Mouse (Mus musculus) embryonic fibroblast, embryonic 13.5 days (primary cell): Measurements from ENCODE around the gene 1700017B05Rik. TPM values are rescaled to one million over a fixed set of nuclear protein-coding genes. Genes with fewer than 3 reads are reported as not detected.

Source experiments
- H3K27ac ChIP-seq: 2 replicates; pipeline ENCODE4 v1.5.1; 2012; ENCODE audit warnings: low read length, control low read depth, inconsistent platforms; ENCODE audit not compliant: insufficient read depth
- H3K4me1 ChIP-seq: 2 replicates; pipeline ENCODE4 v1.6.1; 2011; ENCODE audit warnings: low read length; ENCODE audit not compliant: control insufficient read depth, insufficient read depth
- H3K4me3 ChIP-seq: 2 replicates; pipeline ENCODE4 v1.5.1; 2011; ENCODE audit warnings: mild to moderate bottlenecking, control low read depth, low read length; ENCODE audit not compliant: insufficient read depth
- CTCF ChIP-seq: IDR thresholded peaks from 2 replicates; pipeline ENCODE4 v1.5.1; 2011; ENCODE audit warnings: mild to moderate bottlenecking, control low read depth, low read length, moderate library complexity, borderline replicate concordance; ENCODE audit not compliant: insufficient read depth
- POLR2A ChIP-seq: IDR thresholded peaks from 2 replicates; pipeline ENCODE4 v1.6.1; 2011; ENCODE audit warnings: low read depth, mild to moderate bottlenecking, control low read depth, low read length, moderate library complexity
- polyA plus RNA-seq: library from polyadenylated mRNA; stranded (reverse); fragments of >200 nt; gene quantifications from 2 replicates; pipeline ENCODE4 v1.2.4, GENCODE M21; 2011; ENCODE audit warnings: low read depth; ENCODE audit not compliant: missing spikeins, insufficient read length

Gene 1700017B05Rik
- polyA plus RNA-seq, 1 experiment, result 36.6 TPM

GRCm38 (mm10) chr9:57296277-57296676 lies 33.9 kb upstream of the 1700017B05Rik start:
- Histone ChIP-seq H3K27ac (no peak overlapping the region), H3K4me1 (no peaks in the 10 kb centered on the region), H3K4me3 (no peak overlapping the region)
- no peak for TF ChIP-seq POLR2A
- TF ChIP-seq CTCF, result no peak

- no peak for TF ChIP-seq POLR2A
- no peak for TF ChIP-seq CTCF
- H3K4me3 ChIP-seq, result no peak overlapping the region
- H3K4me1 ChIP-seq, result no peaks in the 10 kb centered on the region
- no peak overlapping the region for H3K27ac ChIP-seq
These were observed 33.3 kb upstream of the 1700017B05Rik start for GRCm38 (mm10) chr9:57295666-57296065.

DNA sequence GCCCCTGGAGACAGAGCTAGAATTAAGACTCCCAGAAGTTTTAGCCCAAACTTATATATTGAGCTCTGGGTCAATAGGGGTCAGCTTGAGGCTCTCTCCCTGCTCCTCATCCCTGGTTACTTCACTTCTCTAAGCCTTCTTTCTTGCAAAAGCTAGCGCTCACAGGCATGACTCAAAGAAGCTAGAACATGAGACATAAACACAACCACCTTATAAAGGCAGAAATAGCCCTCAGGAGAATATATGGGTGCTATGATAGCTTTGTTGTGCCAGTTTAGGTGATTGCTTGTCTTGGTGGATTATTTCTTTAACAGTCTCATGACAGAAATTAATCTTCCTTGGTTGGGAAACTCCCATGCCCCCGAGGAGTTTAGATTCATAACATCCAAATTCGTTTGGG lies 32.5 kb upstream of the 1700017B05Rik start:
- H3K4me3 ChIP-seq, result no peak overlapping the region
- no peaks in the 10 kb centered on the region for H3K4me1 ChIP-seq
- TF ChIP-seq CTCF (no peak), POLR2A (no peak)
- H3K27ac ChIP-seq, result no peak overlapping the region

DNA sequence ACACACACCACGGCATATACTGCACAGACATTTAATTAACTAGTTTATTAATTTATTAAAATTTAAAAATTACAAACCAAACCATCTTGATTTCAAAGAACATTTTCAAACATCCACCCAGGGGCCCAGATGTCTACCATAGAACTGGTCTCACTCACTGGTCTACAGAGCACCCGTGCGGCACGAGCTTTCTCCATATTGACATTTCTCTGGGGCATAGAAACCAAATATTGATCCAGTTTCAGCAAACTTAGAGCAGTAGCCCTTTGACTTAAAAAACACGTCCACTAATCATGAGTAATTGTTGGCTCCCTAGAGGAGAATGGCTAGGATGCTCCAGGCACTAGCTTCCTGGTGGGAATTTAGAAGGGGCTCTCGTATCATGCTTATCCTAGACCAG lies 24.8 kb upstream of the 1700017B05Rik start:
- Histone ChIP-seq H3K4me3 (no peak overlapping the region), H3K27ac (no peak overlapping the region), H3K4me1 (no peaks in the 10 kb centered on the region)
- TF ChIP-seq POLR2A (no peak), CTCF (no peak)

DNA sequence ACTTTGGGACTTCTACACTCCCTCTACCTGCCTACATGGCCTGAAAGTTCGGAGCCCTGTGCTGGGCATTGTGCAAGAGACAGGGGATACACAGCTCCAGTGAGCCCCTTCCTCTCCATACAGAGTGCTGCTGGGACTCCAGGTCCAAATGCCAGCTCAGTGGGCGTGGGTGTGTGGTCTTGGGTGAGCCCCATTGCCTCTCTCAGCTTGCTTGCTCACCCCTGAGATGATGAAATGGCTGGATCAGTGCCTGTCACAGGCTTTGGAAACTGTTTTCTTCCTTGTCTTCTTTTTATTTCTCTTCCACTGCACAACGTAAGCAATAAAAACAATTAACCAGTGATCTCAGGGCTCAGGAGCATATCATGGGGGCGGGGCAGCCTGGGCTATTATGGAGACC lies 20.9 kb upstream of the 1700017B05Rik start:
- H3K4me1 ChIP-seq, result no peaks in the 10 kb centered on the region; the same call in 1 of the 2 replicates
- TF ChIP-seq CTCF (no peak), POLR2A (no peak)
- no peak overlapping the region for H3K4me3 ChIP-seq
- H3K27ac ChIP-seq, result no peak overlapping the region

- Histone ChIP-seq H3K27ac (no peak overlapping the region), H3K4me1 (no peaks in the 10 kb centered on the region; the same call in 1 of the 2 replicates), H3K4me3 (no peak overlapping the region)
- no peak for TF ChIP-seq POLR2A
- TF ChIP-seq CTCF, result no peak
These were observed 20.3 kb upstream of the 1700017B05Rik start for GRCm38 (mm10) chr9:57282686-57283085.

GRCm38 (mm10) chr9:57281549-57281948 lies 19.1 kb upstream of the 1700017B05Rik start:
- Histone ChIP-seq H3K4me1 (no peaks in the 10 kb centered on the region; the same call in 1 of the 2 replicates), H3K27ac (no peak overlapping the region), H3K4me3 (no peak overlapping the region)
- no peak for TF ChIP-seq POLR2A
- no peak for TF ChIP-seq CTCF

DNA sequence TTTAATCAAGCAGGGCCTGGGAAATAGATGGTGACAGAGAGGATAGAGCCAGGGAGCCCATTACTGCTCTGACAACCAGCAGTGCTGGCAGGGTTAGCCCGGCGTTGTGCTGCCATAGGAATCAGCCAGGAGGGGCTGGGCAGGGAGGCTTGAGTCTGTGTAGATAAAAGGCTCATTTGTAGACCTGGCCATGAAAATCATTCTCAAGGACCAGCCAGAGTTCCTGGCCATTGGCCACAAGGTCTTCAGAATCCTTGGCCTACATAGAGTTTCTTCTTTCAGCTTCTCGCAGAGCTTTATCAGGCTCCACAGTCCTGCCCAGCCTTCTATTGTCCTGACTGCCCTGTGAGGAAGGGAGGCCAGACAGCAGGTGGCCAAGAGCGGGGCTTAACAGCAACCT lies 17.0 kb upstream of the 1700017B05Rik start:
- Histone ChIP-seq H3K4me1 (no peaks in the 10 kb centered on the region; the same call in 1 of the 2 replicates), H3K4me3 (no peak overlapping the region), H3K27ac (no peak overlapping the region)
- no peak for TF ChIP-seq POLR2A
- TF ChIP-seq CTCF, result no peak

DNA sequence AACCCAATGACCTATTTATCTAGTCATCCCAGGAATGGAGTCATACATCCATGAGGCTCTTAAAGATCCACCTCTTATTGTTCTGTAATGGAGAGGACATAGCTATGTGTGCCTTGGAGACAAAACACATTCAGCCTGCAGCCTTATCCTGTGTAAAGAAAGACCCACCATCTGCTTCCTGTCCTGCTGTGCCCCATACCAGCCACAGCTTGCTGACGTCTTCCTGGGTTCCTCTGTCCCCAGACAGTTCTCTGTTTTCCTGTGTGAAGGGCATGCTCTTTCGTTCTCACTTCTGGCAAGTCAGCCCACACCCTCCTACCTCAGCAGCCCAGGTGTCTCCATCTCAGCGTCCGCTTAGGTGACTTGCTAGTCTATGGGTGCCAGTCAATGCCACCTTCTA lies 15.9 kb upstream of the 1700017B05Rik start:
- Histone ChIP-seq H3K4me3 (no peak overlapping the region), H3K27ac (no peak overlapping the region), H3K4me1 (no peaks in the 10 kb centered on the region; the same call in 1 of the 2 replicates)
- TF ChIP-seq CTCF, result no peak
- no peak for TF ChIP-seq POLR2A

GRCm38 (mm10) chr9:57276311-57276710 lies 13.9 kb upstream of the 1700017B05Rik start:
- Histone ChIP-seq H3K27ac (no peak overlapping the region), H3K4me1 (no peaks in the 10 kb centered on the region), H3K4me3 (no peak overlapping the region)
- no peak for TF ChIP-seq CTCF
- no peak for TF ChIP-seq POLR2A

DNA sequence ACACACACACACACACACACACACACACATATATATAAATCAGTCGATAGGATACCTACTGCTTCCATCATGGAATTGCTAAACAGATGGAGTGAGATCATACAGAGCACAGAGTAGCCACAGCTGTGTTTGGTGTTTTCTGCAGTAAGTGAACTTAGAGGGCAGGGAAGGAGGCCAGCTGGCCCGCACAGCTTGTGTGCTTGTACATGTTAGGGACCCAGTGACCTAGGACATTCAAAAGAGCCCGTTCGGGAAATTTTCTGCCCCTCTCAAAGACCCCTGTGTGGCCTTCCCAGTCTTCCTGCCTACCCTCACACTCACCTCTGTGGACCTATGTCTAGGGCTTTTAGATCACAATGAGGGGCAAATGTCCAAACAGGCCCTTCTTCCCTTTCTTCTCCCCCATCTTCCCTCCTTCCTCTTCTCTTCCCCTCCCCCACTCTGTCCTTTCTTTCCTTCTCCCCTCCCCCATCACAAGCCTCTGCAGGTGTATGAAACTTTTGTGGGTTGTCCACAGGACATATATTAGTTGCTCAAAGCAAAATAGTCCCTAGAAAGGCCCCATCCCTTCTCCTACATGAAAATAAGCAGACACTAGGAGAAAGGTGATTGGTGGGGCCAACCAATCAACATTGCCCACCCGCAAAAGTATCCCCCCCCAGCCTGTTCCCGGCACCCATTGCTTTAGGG lies 11.5 kb upstream of the 1700017B05Rik start:
- H3K4me1 ChIP-seq, result no peaks in the 10 kb centered on the region
- no peak overlapping the region for H3K27ac ChIP-seq
- TF ChIP-seq CTCF (no peak), POLR2A (no peak)
- no peak overlapping the region for H3K4me3 ChIP-seq
